9 mouse cellular contexts compared by ENCODE assay signal in the genomic region with DNA sequence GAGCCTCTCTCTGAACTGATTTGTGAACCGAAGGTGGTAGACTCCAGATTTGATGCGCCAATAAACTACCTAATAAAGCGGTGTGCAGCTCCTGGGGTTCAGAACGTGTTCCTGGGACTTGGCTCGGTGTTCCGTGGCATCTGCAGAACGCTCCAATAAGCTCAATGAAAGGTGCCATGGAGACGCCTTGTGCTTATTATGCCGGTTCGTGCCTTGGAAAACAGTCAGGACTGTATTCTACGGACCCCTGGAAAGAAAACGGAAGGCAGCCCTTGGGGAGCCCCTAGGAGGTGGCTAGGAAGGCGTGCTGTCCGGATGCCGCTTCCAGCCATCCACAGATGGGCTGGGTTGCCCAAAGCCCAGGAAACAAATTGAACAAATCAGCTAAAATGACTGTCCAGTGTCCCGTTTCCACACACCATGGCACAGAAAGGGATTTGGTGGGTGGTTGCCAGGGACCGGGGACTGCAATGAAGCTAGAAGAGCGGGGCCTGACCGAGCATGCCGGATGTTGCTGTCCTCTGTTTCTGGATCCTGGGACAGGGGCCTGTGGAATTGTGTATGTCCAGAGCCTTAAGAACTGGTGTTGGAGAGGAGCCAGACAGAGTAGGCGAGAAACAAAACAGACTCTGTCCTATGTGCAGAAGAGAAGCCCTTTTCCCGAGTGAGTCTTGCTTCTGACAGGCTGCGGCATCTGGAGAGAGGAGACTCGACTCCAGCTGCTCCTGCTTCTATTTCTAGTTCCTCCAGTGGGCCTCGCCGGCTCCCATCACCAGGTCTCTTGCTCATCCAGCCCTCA. TPM values are rescaled to one million over a fixed set of nuclear protein-coding genes. Genes with fewer than 3 reads are reported as not detected.
A peak's percentile ranks its signal among the peaks of the same experiment; 100 is the strongest.
DNase-seq lines count a peak whose midpoint lies in the region; ATAC-seq lines count a peak whose summit lies in the region.
"Had no signal": no experiment of that assay in that cellular context is flagged by ENCODE, and none has a peak within 500 bp of the region (broad histone marks: within the 10 kb centered on the region; RNA-seq: fewer than 3 reads in every experiment).

Ghrh (minus strand) TSS at position 146 of the 799 bp plus-strand sequence.

- H3K36me3 ChIP-seq in heart, embryonic 14.5 days (ENCODE audit: control insufficient read depth, insufficient read depth, low read length), result no peaks in the 10 kb centered on the region
- no peaks in the 10 kb centered on the region for H3K36me3 ChIP-seq in neural tube, embryonic 12.5 days

- H3K27me3 ChIP-seq in heart, embryonic 14.5 days (ENCODE audit: control insufficient read depth, insufficient read depth, low read length), result no peaks in the 10 kb centered on the region
- H3K27me3 ChIP-seq in neural tube, embryonic 12.5 days (replicated peaks), result no peaks in the 10 kb centered on the region

- DNase-seq in cerebellum, adult 18-20 months, result peak; percentile 16 to 33
- DNase-seq in cerebellum, adult 11-12 months, result no peak
- peak; percentile 21 to 28 for DNase-seq in cerebellum, postnatal 36 days
- DNase-seq in layer of hippocampus, postnatal 14 days (ENCODE audit: low spot score in 2 of 2), result peak; percentile 70 to 72
- no peak for DNase-seq in thymus, postnatal 25 days
- no peak for DNase-seq in c-Kit-positive CD71-positive TER-119-positive erythroid progenitor cells, embryonic 14.5 days (ENCODE audit: low spot score)

- 62% methylated on average over 26 of the region's 26 CpGs for WGBS in heart, embryonic 14.5 days
- WGBS in neural tube, embryonic 12.5 days, result 61% methylated on average over 26 of the region's 26 CpGs

- no peaks in the 10 kb centered on the region for H3K9me3 ChIP-seq in heart, embryonic 14.5 days (ENCODE audit: control insufficient read depth, low read length)
- H3K9me3 ChIP-seq in neural tube, embryonic 12.5 days, result no peaks in the 10 kb centered on the region

- peak within 1 kb of the TSS; percentile 73 to 74 for H3K27ac ChIP-seq in heart, embryonic 14.5 days (replicated peaks in 1 of 2; ENCODE audit: control insufficient read depth in 1 of 2, insufficient read depth in 1 of 2, low read depth in 2 of 2, low read length in 2 of 2)
- peak within 1 kb of the TSS; percentile 63; the same call in 1 of the 2 replicates for H3K27ac ChIP-seq in neural tube, embryonic 12.5 days

- H3K4me3 ChIP-seq in heart, embryonic 14.5 days (ENCODE audit: control insufficient read depth in 1 of 2, insufficient read depth in 1 of 2, low read depth in 1 of 2, low read length in 2 of 2), result no peak within 1 kb of the TSS
- H3K4me3 ChIP-seq in neural tube, embryonic 12.5 days, result no peak within 1 kb of the TSS

- H3K4me2 ChIP-seq in heart, embryonic 14.5 days (ENCODE audit: low read length), result peak within 1 kb of the TSS; percentile 31; the same call in 1 of the 2 replicates
- no peak within 1 kb of the TSS for H3K4me2 ChIP-seq in neural tube, embryonic 12.5 days (replicated peaks)

- no peak for ATAC-seq in heart, embryonic 14.5 days (ENCODE audit: insufficient number of reproducible peaks, insufficient read depth, low FRiP score, low read depth)
- ATAC-seq in neural tube, embryonic 12.5 days (ENCODE audit: low FRiP score, low read depth), result peak; percentile 49

- H3K9ac ChIP-seq in heart, embryonic 14.5 days (ENCODE audit: low read length), result peak within 1 kb of the TSS; percentile 60; the same call in 1 of the 2 replicates
- peak within 1 kb of the TSS; percentile 45; the same call in 1 of the 2 replicates for H3K9ac ChIP-seq in neural tube, embryonic 12.5 days

- peaks cover 8% of the 10 kb centered on the region in 2 experiments; a peak in 1 of 4 replicates for H3K4me1 ChIP-seq in heart, embryonic 14.5 days (ENCODE audit: control insufficient read depth in 2 of 2, insufficient read depth in 2 of 2, low read length in 2 of 2)
- H3K4me1 ChIP-seq in neural tube, embryonic 12.5 days, result peaks cover 23% of the 10 kb centered on the region

RNA-seq across cellular contexts. Expression of gene Ghrh, which starts in this region (rescaled TPM):
- not detected in 2 replicates for polyA plus RNA-seq in heart, embryonic 14.5 days (2014; fragmentation: Nextera tagmentation; extraction: Ambion mirVana)
- not detected for total RNA-seq in layer of hippocampus, postnatal 14 days (2021)
- 0.60 TPM in 1 of 2 replicates, not detected in the other for polyA plus RNA-seq in neural tube, embryonic 12.5 days (2016; fragmentation: Nextera tagmentation; extraction: Ambion mirVana)
- polyA plus RNA-seq: liver, embryonic 16.5 days had no signal

Comparison
In these comparisons a context has a peak if more than half of its experiments do, and no peak if none do; other contexts are left out.
1. DNase-seq: peak in cerebellum, adult 18-20 months (2 of 2) and cerebellum, postnatal 36 days (2 of 2); none in cerebellum, adult 11-12 months (single experiment), thymus, postnatal 25 days (single experiment) and c-Kit-positive CD71-positive TER-119-positive erythroid progenitor cells, embryonic 14.5 days (single experiment).
2. Peak in DNase-seq in layer of hippocampus, postnatal 14 days; RNA of the gene not detected or under 1 TPM.
3. Peak in ATAC-seq, H3K27ac ChIP-seq and H3K9ac ChIP-seq in neural tube, embryonic 12.5 days; RNA of the gene not detected or under 1 TPM.